Mouse (Mus musculus) liver, postnatal 0 days (tissue): Measurements from ENCODE around the gene Pacrg. TPM values are rescaled to one million over a fixed set of nuclear protein-coding genes. Genes with fewer than 3 reads are reported as not detected.

ENCODE experiments used
- ATAC-seq: fragments of 200-750 bp; cut with Nextera tagmentation; 2 replicates; pipeline ENCODE4 v1.8.0; 2017; ENCODE audit warnings: mild to moderate bottlenecking, moderate library complexity
- DNase-seq: peaks from one replicate; pipeline ENCODE4 v3.0.0-alpha.2; 2016
- H3K27ac ChIP-seq: fragments of 300-500 bp; sonication (generic); 2 replicates; pipeline ENCODE4 v1.5.1; 2014; ENCODE audit warnings: antibody characterized with exemption, moderate library complexity, mild to moderate bottlenecking, low read depth
- H3K27me3 ChIP-seq: fragments of 300-500 bp; sonication (generic); 2 replicates; pipeline ENCODE4 v1.6.1; 2014; ENCODE audit warnings: low read length, control low read depth, mixed read lengths; ENCODE audit not compliant: insufficient read depth
- H3K36me3 ChIP-seq: fragments of 300-500 bp; sonication (generic); replicated peaks from 2 replicates; pipeline ENCODE4 v1.6.1; 2014; ENCODE audit warnings: mild to moderate bottlenecking, control low read depth, low read length, moderate library complexity, mixed read lengths; ENCODE audit not compliant: insufficient read depth
- H3K4me1 ChIP-seq: fragments of 300-500 bp; sonication (generic); 2 replicates; pipeline ENCODE4 v1.6.1; 2014; ENCODE audit warnings: antibody characterized with exemption, mild to moderate bottlenecking, control low read depth; ENCODE audit not compliant: insufficient read depth
- H3K4me2 ChIP-seq: fragments of 300-500 bp; sonication (generic); 2 replicates; pipeline ENCODE4 v1.6.1; 2014; ENCODE audit warnings: low read depth, mild to moderate bottlenecking, low read length, moderate library complexity, mixed read lengths
- H3K4me3 ChIP-seq: fragments of 300-500 bp; sonication (generic); 2 replicates; pipeline ENCODE4 v1.5.1; 2014; ENCODE audit warnings: low read depth, low read length
- H3K9ac ChIP-seq: fragments of 300-500 bp; sonication (generic); replicated peaks from 2 replicates; pipeline ENCODE4 v1.6.1; 2014; ENCODE audit warnings: mild to moderate bottlenecking, moderate library complexity
- H3K9me3 ChIP-seq: fragments of 300-500 bp; sonication (generic); 2 replicates; pipeline ENCODE4 v1.6.1; 2016; ENCODE audit warnings: mild to moderate bottlenecking, control low read depth, low read length, mixed read lengths
- CTCF ChIP-seq: sonication (generic); IDR thresholded peaks from 2 replicates; pipeline ENCODE4 v1.5.1; 2016; ENCODE audit warnings: antibody characterized with exemption, low read depth
- EP300 ChIP-seq: IDR thresholded peaks from 2 replicates; pipeline ENCODE4 v1.6.1; 2016; ENCODE audit warnings: antibody characterized with exemption, low read depth, mild to moderate bottlenecking
- WGBS: fragments of 180-500 bp; shearing (Covaris S2); extraction: QIAGEN DNeasy Blood & Tissue Kit; methylation state at CpG from one replicate; pipeline ENCODE4 v1.1.7; 2014; ENCODE audit not compliant: insufficient replicate concordance; 5-methylcytosine and 5-hydroxymethylcytosine counted together
- polyA plus RNA-seq: library from polyadenylated mRNA; unstranded; fragments of >200 nt; fragmentation: Nextera tagmentation; extraction: Ambion mirVana; gene quantifications from 2 replicates; pipeline ENCODE4 v1.2.1, GENCODE M21; 2015

The Pacrg gene
- polyA plus RNA-seq, 1 experiment from 2014 or later = not detected

- H3K36me3 ChIP-seq = no peaks in the 10 kb centered on the region
- ATAC-seq (no peak), DNase-seq (no peak)
- no peaks in the 10 kb centered on the region for H3K9me3 ChIP-seq
- no peaks in the 10 kb centered on the region for H3K27me3 ChIP-seq
- no peak overlapping the region for H3K9ac ChIP-seq
- no peaks in the 10 kb centered on the region for H3K4me1 ChIP-seq
- no peak overlapping the region for H3K4me2 ChIP-seq
- 86% methylated on average over 8 of the region's 8 CpGs for WGBS
- H3K4me3 ChIP-seq = no peak overlapping the region
- H3K27ac ChIP-seq = no peak overlapping the region
- no peak for TF ChIP-seq EP300
- TF ChIP-seq CTCF = no peak
These were observed 385.7 kb downstream of the Pacrg start for GRCm38 (mm10) chr17:10454406-10454805.

- Histone ChIP-seq H3K4me2 (no peak overlapping the region), H3K4me1 (no peaks in the 10 kb centered on the region), H3K27me3 (no peaks in the 10 kb centered on the region), H3K4me3 (no peak overlapping the region), H3K27ac (no peak overlapping the region), H3K36me3 (no peaks in the 10 kb centered on the region), H3K9ac (no peak overlapping the region), H3K9me3 (no peaks in the 10 kb centered on the region)
- 77% methylated on average over 3 of the region's 3 CpGs for WGBS
- TF ChIP-seq CTCF (no peak), EP300 (no peak)
- DNase-seq = no peak
- no peak for ATAC-seq
These were observed 387.3 kb downstream of the Pacrg start for GRCm38 (mm10) chr17:10452801-10453200.

GRCm38 (mm10) chr17:10451306-10452077 is 388.6 kb downstream of the Pacrg start:
- no peaks in the 10 kb centered on the region for H3K4me1 ChIP-seq
- H3K9me3 ChIP-seq = no peaks in the 10 kb centered on the region
- no peak for TF ChIP-seq EP300
- TF ChIP-seq CTCF = no peak
- no peak overlapping the region for H3K4me3 ChIP-seq
- no peak overlapping the region for H3K4me2 ChIP-seq
- H3K27me3 ChIP-seq = no peaks in the 10 kb centered on the region
- DNase-seq (no peak), ATAC-seq (no peak)
- no peak overlapping the region for H3K27ac ChIP-seq
- no peak overlapping the region for H3K9ac ChIP-seq
- H3K36me3 ChIP-seq = no peaks in the 10 kb centered on the region
- WGBS = 78% methylated on average over 10 of the region's 10 CpGs

- no peak for TF ChIP-seq EP300
- no peak for TF ChIP-seq CTCF
- no peak for DNase-seq
These were observed 390.3 kb downstream of the Pacrg start for GRCm38 (mm10) chr17:10449800-10450299.

GRCm38 (mm10) chr17:10448417-10448816 is 391.7 kb downstream of the Pacrg start:
- no peaks in the 10 kb centered on the region for H3K27me3 ChIP-seq
- no peak overlapping the region for H3K27ac ChIP-seq
- WGBS = 73% methylated on average over 5 of the region's 5 CpGs
- H3K4me3 ChIP-seq = no peak overlapping the region
- no peak for DNase-seq
- H3K9ac ChIP-seq = no peak overlapping the region
- H3K4me1 ChIP-seq = no peaks in the 10 kb centered on the region
- no peaks in the 10 kb centered on the region for H3K9me3 ChIP-seq
- no peak overlapping the region for H3K4me2 ChIP-seq
- ATAC-seq = no peak
- no peaks in the 10 kb centered on the region for H3K36me3 ChIP-seq
- TF ChIP-seq CTCF (no peak), EP300 (no peak)

More at GRCm38 (mm10) chr17:10449800-10450299, 390.3 kb downstream of the Pacrg start:
- Histone ChIP-seq H3K4me3 (no peak overlapping the region), H3K27ac (no peak overlapping the region), H3K4me2 (no peak overlapping the region), H3K36me3 (no peaks in the 10 kb centered on the region), H3K27me3 (no peaks in the 10 kb centered on the region), H3K4me1 (no peaks in the 10 kb centered on the region), H3K9ac (no peak overlapping the region), H3K9me3 (no peaks in the 10 kb centered on the region)
- WGBS = 79% methylated on average over 14 of the region's 14 CpGs
- no peak for ATAC-seq

- no peaks in the 10 kb centered on the region for H3K9me3 ChIP-seq
- H3K4me2 ChIP-seq = no peak overlapping the region
- H3K9ac ChIP-seq = no peak overlapping the region
- H3K4me1 ChIP-seq = no peaks in the 10 kb centered on the region
- no peaks in the 10 kb centered on the region for H3K27me3 ChIP-seq
- no peak overlapping the region for H3K27ac ChIP-seq
- no peak overlapping the region for H3K4me3 ChIP-seq
- ATAC-seq (no peak), DNase-seq (no peak)
- no peaks in the 10 kb centered on the region for H3K36me3 ChIP-seq
- no peak for TF ChIP-seq CTCF
- no peak for TF ChIP-seq EP300
- 63% methylated on average over 16 of the region's 16 CpGs for whole genome bisulfite sequencing
These were observed 398.5 kb downstream of the Pacrg start for GRCm38 (mm10) chr17:10441501-10442111.
